Mouse (Mus musculus) limb, embryonic 10.5 days (tissue): Measurements from ENCODE around the gene Gm42688. TPM values are rescaled to one million over a fixed set of nuclear protein-coding genes. Genes with fewer than 3 reads are reported as not detected.
"Not testable (repeated sequence)": the region's sequence is repeated elsewhere in the genome, so short reads cannot be mapped to it uniquely, and the experiment has no call there.

Experiments
- DNase-seq: peaks from one replicate; pipeline ENCODE4 v3.0.0-alpha.2; 2017; ENCODE audit warnings: low spot score
- H3K27ac ChIP-seq: fragments of 300-500 bp; sonication (generic); 2 replicates; pipeline ENCODE4 v1.5.1; 2016; ENCODE audit warnings: mild to moderate bottlenecking
- H3K27me3 ChIP-seq: fragments of 300-500 bp; sonication (generic); 2 replicates; pipeline ENCODE4 v1.6.1; 2016; ENCODE audit warnings: low read depth, mild to moderate bottlenecking; ENCODE audit not compliant: poor library complexity, severe bottlenecking
- H3K36me3 ChIP-seq: fragments of 300-500 bp; sonication (generic); 2 replicates; pipeline ENCODE4 v1.6.1; 2016; ENCODE audit warnings: mild to moderate bottlenecking, moderate library complexity
- H3K4me1 ChIP-seq: fragments of 300-500 bp; sonication (generic); 2 replicates; pipeline ENCODE4 v1.6.1; 2016
- H3K4me3 ChIP-seq: fragments of 300-500 bp; sonication (generic); 2 replicates; pipeline ENCODE4 v1.5.1; 2016; ENCODE audit warnings: mild to moderate bottlenecking, moderate library complexity
- H3K9me3 ChIP-seq: fragments of 300-500 bp; sonication (generic); replicated peaks from 2 replicates; pipeline ENCODE4 v1.6.1; 2016; ENCODE audit warnings: mild to moderate bottlenecking
- WGBS: fragments of 180-500 bp; shearing (Covaris S2); methylation state at CpG from one replicate; pipeline ENCODE4 v1.1.7; 2016; 5-methylcytosine and 5-hydroxymethylcytosine counted together
- polyA plus RNA-seq: library from polyadenylated mRNA; unstranded; fragments of >200 nt; fragmentation: Nextera tagmentation; extraction: Ambion mirVana; gene quantifications from 2 replicates; pipeline ENCODE4 v1.2.1, GENCODE M21; 2016

The Gm42688 gene
- polyA plus RNA-seq, 1 experiment from 2014 or later, result 2.8 TPM

- WGBS, result 27% methylated on average over 4 of the region's 4 CpGs
- H3K4me1 ChIP-seq, result peaks cover 77% of the 10 kb centered on the region
- H3K4me3 ChIP-seq, result peak overlapping the region; percentile 51
- no peak for DNase-seq
- peaks cover 21% of the 10 kb centered on the region for H3K36me3 ChIP-seq
- H3K9me3 ChIP-seq, result no peaks in the 10 kb centered on the region
- peak overlapping the region; percentile 82 for H3K27ac ChIP-seq
- 0 out of 2 replicates have a peak, but pooled peaks cover 9% of the 10 kb centered on the region for H3K27me3 ChIP-seq
These were observed 40.2 kb downstream of the Gm42688 start for GRCm38 (mm10) chr6:83141636-83142035.

- Histone ChIP-seq H3K36me3 (peaks cover 28% of the 10 kb centered on the region), H3K27me3 (0 out of 2 replicates have a peak, but pooled peaks cover 9% of the 10 kb centered on the region), H3K27ac (peak overlapping the region; percentile 82), H3K4me1 (peaks cover 80% of the 10 kb centered on the region), H3K4me3 (peak overlapping the region; percentile 51), H3K9me3 (no peaks in the 10 kb centered on the region)
- DNase-seq, result peak; percentile 62
- 2% methylated on average over 41 of the region's 41 CpGs for WGBS
These were observed 40.9 kb downstream of the Gm42688 start for GRCm38 (mm10) chr6:83142211-83142731.

- peaks cover 77% of the 10 kb centered on the region for H3K4me1 ChIP-seq
- no peak for DNase-seq
These were observed 41.5 kb downstream of the Gm42688 start for GRCm38 (mm10) chr6:83142886-83143285.

GRCm38 (mm10) chr6:83145209-83145608 lies 43.8 kb downstream of the Gm42688 start:
- no peak for DNase-seq
- Histone ChIP-seq H3K4me3 (no peak overlapping the region), H3K9me3 (no peaks in the 10 kb centered on the region), H3K27ac (no peak overlapping the region), H3K36me3 (peaks cover 46% of the 10 kb centered on the region), H3K27me3 (0 out of 2 replicates have a peak, but pooled peaks cover 9% of the 10 kb centered on the region), H3K4me1 (peaks cover 54% of the 10 kb centered on the region)
- WGBS, result 85% methylated on average over 2 of the region's 2 CpGs

More at GRCm38 (mm10) chr6:83142886-83143285, 41.5 kb downstream of the Gm42688 start:
- Histone ChIP-seq H3K27ac (0 out of 2 replicates have a peak overlapping the region, but pooled peaks have one; percentile 82), H3K36me3 (peaks cover 34% of the 10 kb centered on the region), H3K27me3 (0 out of 2 replicates have a peak, but pooled peaks cover 9% of the 10 kb centered on the region), H3K9me3 (no peaks in the 10 kb centered on the region), H3K4me3 (peak overlapping the region; percentile 51)
- 28% methylated on average over 11 of the region's 11 CpGs for WGBS

- H3K36me3 ChIP-seq, result peaks cover 51% of the 10 kb centered on the region
- peaks cover 56% of the 10 kb centered on the region for H3K4me1 ChIP-seq
- 66% methylated on average over 9 of the region's 9 CpGs for WGBS
- DNase-seq, result no peak
- 0 out of 2 replicates have a peak, but pooled peaks cover 9% of the 10 kb centered on the region for H3K27me3 ChIP-seq
- H3K9me3 ChIP-seq, result no peaks in the 10 kb centered on the region
- H3K4me3 ChIP-seq, result 0 out of 2 replicates have a peak overlapping the region, but pooled peaks have one; percentile 2
- peak overlapping the region; percentile 47 for H3K27ac ChIP-seq
These were observed 44.4 kb downstream of the Gm42688 start for GRCm38 (mm10) chr6:83145805-83146204.

- DNase-seq, result no peak
- H3K4me1 ChIP-seq, result peaks cover 54% of the 10 kb centered on the region
- no peaks in the 10 kb centered on the region for H3K9me3 ChIP-seq
- H3K36me3 ChIP-seq, result peaks cover 66% of the 10 kb centered on the region
- 0 out of 2 replicates have a peak overlapping the region, but pooled peaks have one; percentile 12 for H3K27ac ChIP-seq
- 64% methylated on average over 7 of the region's 7 CpGs for WGBS
- H3K4me3 ChIP-seq, result no peak overlapping the region
- H3K27me3 ChIP-seq, result 0 out of 2 replicates have a peak, but pooled peaks cover under 1% of the 10 kb centered on the region
These were observed 45.9 kb downstream of the Gm42688 start for GRCm38 (mm10) chr6:83147280-83147679.

GRCm38 (mm10) chr6:83151721-83152120 lies 50.3 kb downstream of the Gm42688 start:
- Histone ChIP-seq H3K27ac (peak overlapping the region; percentile 21; the same call in 1 of the 2 replicates), H3K36me3 (peaks cover 72% of the 10 kb centered on the region), H3K27me3 (0 out of 2 replicates have a peak, but pooled peaks cover 9% of the 10 kb centered on the region), H3K4me3 (no peak overlapping the region), H3K4me1 (peaks cover 47% of the 10 kb centered on the region), H3K9me3 (no peaks in the 10 kb centered on the region)
- 34% methylated on average over 8 of the region's 8 CpGs for WGBS
- no peak for DNase-seq

GRCm38 (mm10) chr6:83153038-83153437 lies 51.6 kb downstream of the Gm42688 start:
- H3K9me3 ChIP-seq, result no peaks in the 10 kb centered on the region
- H3K4me1 ChIP-seq, result peaks cover 40% of the 10 kb centered on the region
- 0 out of 2 replicates have a peak, but pooled peaks cover 9% of the 10 kb centered on the region for H3K27me3 ChIP-seq
- peaks cover 59% of the 10 kb centered on the region for H3K36me3 ChIP-seq
- 89% methylated on average over 12 of the region's 12 CpGs for WGBS
- H3K27ac ChIP-seq, result no peak overlapping the region
- peak overlapping the region; percentile 5; the same call in 1 of the 2 replicates for H3K4me3 ChIP-seq
- DNase-seq, result peak; percentile 29

GRCm38 (mm10) chr6:83153485-83153884 lies 52.1 kb downstream of the Gm42688 start:
- H3K4me1 ChIP-seq, result peaks cover 40% of the 10 kb centered on the region
- DNase-seq, result peak; percentile 27
- peaks cover 55% of the 10 kb centered on the region for H3K36me3 ChIP-seq
- no peaks in the 10 kb centered on the region for H3K9me3 ChIP-seq
- no peak overlapping the region for H3K4me3 ChIP-seq
- 0 out of 2 replicates have a peak, but pooled peaks cover 9% of the 10 kb centered on the region for H3K27me3 ChIP-seq
- no peak overlapping the region for H3K27ac ChIP-seq
- WGBS, result 71% methylated on average over 5 of the region's 5 CpGs

- Histone ChIP-seq H3K4me1 (peaks cover 35% of the 10 kb centered on the region), H3K36me3 (peaks cover 32% of the 10 kb centered on the region), H3K27ac (peak overlapping the region; percentile 80), H3K4me3 (peak overlapping the region; percentile 61), H3K27me3 (peaks cover 21% of the 10 kb centered on the region), H3K9me3 (no peaks in the 10 kb centered on the region)
- DNase-seq, result peak; percentile 43
- WGBS, result 9% methylated on average over 23 of the region's 23 CpGs
These were observed 54.3 kb downstream of the Gm42688 start for GRCm38 (mm10) chr6:83155552-83156238.

GRCm38 (mm10) chr6:83156259-83156684 lies 54.9 kb downstream of the Gm42688 start, which contains the start of the genes Wdr54 and 1700003E16Rik:
TSS of gene Wdr54 (minus strand) at chr6:83156397.
TSS of gene 1700003E16Rik (plus strand) at chr6:83156404.
- Histone ChIP-seq H3K4me3 (peak within 1 kb of the TSS; percentile 61), H3K36me3 (peaks cover 27% of the 10 kb centered on the region), H3K9me3 (no peaks in the 10 kb centered on the region), H3K27ac (peak within 1 kb of the TSS; percentile 80), H3K27me3 (peaks cover 27% of the 10 kb centered on the region), H3K4me1 (peaks cover 35% of the 10 kb centered on the region)
- WGBS, result 3% methylated on average over 32 of the region's 32 CpGs
- peak; percentile 89 for DNase-seq

GRCm38 (mm10) chr6:83159456-83159855 lies 58.0 kb downstream of the Gm42688 start:
- not testable (repeated sequence) for H3K27ac ChIP-seq, H3K36me3 ChIP-seq, H3K4me3 ChIP-seq, H3K9me3 ChIP-seq, DNase-seq
- Histone ChIP-seq H3K4me1 (peaks cover 43% of the 10 kb centered on the region), H3K27me3 (peaks cover 44% of the 10 kb centered on the region)
- WGBS, result 38% methylated on average over 3 of the region's 3 CpGs
